Mouse (Mus musculus) heart, postnatal 10 days (tissue): ENCODE results near the gene S100a14. TPM values are rescaled to one million over a fixed set of nuclear protein-coding genes. Genes with fewer than 3 reads are reported as not detected.

ENCODE experiments used
- total RNA-seq, 2 experiments: library from RNA; stranded (reverse); gene quantifications; 2 replicates each; pipeline ENCODE4 v1.2.3; 2021

The S100a14 gene
- total RNA-seq, 2 experiments from 2014 or later = not detected

Other genes starting within 250 kb of the S100a14 start
- 10 to 100 TPM; 56.6 to 59.5 TPM for gene Gatad2b, start 233.7 kb upstream of the S100a14 start, total RNA-seq
- gene Slc27a3, start 136.9 kb upstream of the S100a14 start, total RNA-seq = 1 to 10 TPM; 1.9 to 3.3 TPM
- 10 to 100 TPM; 24.4 to 28.3 TPM for gene Ints3, start 93.2 kb upstream of the S100a14 start, total RNA-seq
- gene Npr1, start 61.0 kb upstream of the S100a14 start, total RNA-seq = 10 to 100 TPM; 35.4 to 37.8 TPM
- gene Ilf2, start 50.7 kb upstream of the S100a14 start, total RNA-seq = 10 to 100 TPM; 55.3 to 57.5 TPM
- 10 to 100 TPM; 55.9 to 62.7 TPM for gene Snapin, start 35.8 kb upstream of the S100a14 start, total RNA-seq
- gene Chtop, start 17.4 kb upstream of the S100a14 start, total RNA-seq = 100 to 1,000 TPM; 126 to 128 TPM
- 100 to 1,000 TPM; 418 to 437 TPM for gene S100a1, start 12.5 kb upstream of the S100a14 start, total RNA-seq
- 10 to 100 TPM; 40.6 to 42.3 TPM for gene S100a13, start 12.4 kb upstream of the S100a14 start, total RNA-seq
- 100 to 1,000 TPM; 108 to 126 TPM for gene S100a16, start 10.4 kb downstream of the S100a14 start, total RNA-seq
- not detected for gene S100a3, start 33.7 kb downstream of the S100a14 start, total RNA-seq
- gene S100a2, start 63.4 kb downstream of the S100a14 start, total RNA-seq = not detected
- not detected for gene Gm42674, start 75.0 kb downstream of the S100a14 start, total RNA-seq
- gene S100a4, start 76.9 kb downstream of the S100a14 start, total RNA-seq = 10 to 100 TPM; 10.3 to 11.7 TPM
- not detected for gene S100a5, start 81.7 kb downstream of the S100a14 start, total RNA-seq
- 10 to 100 TPM; 81.8 to 85.3 TPM for gene S100a6, start 86.0 kb downstream of the S100a14 start, total RNA-seq
- under 1 TPM in 1 of 2 experiments, not detected in 1; 0.20 TPM for gene S100a7a, start 127.2 kb downstream of the S100a14 start, total RNA-seq
- 1 to 10 TPM; 3.7 to 4.7 TPM for gene S100a8, start 142.1 kb downstream of the S100a14 start, total RNA-seq
- gene S100a9, start 168.9 kb downstream of the S100a14 start, total RNA-seq = 1 to 10 TPM; 5.2 to 6.7 TPM
- gene Pglyrp4, start 200.1 kb downstream of the S100a14 start, total RNA-seq = not detected